Mouse (Mus musculus): ENCODE measurements around the gene Smcr8.

DNA sequence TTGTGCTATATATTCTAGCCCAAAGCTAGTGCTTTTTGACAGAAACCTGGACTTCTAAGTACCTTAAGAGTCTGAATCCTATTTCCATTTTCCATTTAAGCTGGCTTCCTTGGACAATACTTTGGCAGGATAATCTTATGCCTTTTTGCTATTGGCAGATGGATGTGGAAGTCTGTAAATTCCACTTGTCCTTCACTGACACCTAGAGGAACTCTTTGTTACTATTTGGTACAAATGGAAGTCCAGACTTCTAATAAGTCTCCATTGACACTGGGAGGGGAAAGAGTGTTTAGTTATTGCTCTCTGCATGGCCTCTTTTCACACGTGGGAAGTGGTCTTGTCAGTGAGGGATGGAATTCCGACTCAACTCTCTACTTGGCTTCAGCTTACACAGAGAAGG, 51.6 kb downstream of the Smcr8 start:
- TF ChIP-seq CTCF (IDR thresholded peaks at IDR 0.05; ENCODE audit: insufficient read depth, low read depth, low read length) (no peak), POLR2A (IDR thresholded peaks at IDR 0.05; ENCODE audit: insufficient read depth, low read depth, low read length) (no peak)
